Mouse (Mus musculus) CH12.LX (cell line): ENCODE results near the gene Rab33b. TPM values are rescaled to one million over a fixed set of nuclear protein-coding genes. Genes with fewer than 3 reads are reported as not detected.
A peak's percentile ranks its signal among the peaks of the same experiment; 100 is the strongest.

Experiments
- DNase-seq: peaks from one replicate; pipeline ENCODE4 v3.0.0-alpha.2; 2013; ENCODE audit errors: extremely low read depth
- H3K27ac ChIP-seq: 2 replicates; pipeline ENCODE4 v1.5.1; 2012; ENCODE audit warnings: low read depth, mild to moderate bottlenecking, control low read depth, moderate library complexity; ENCODE audit not compliant: insufficient read depth
- H3K27me3 ChIP-seq: replicated peaks from 2 replicates; pipeline ENCODE3; 2012; ENCODE audit warnings: inconsistent platforms
- H3K36me3 ChIP-seq, 2 experiments: replicated peaks in 1 of 2; 2 replicates each; pipeline versions ENCODE3 to v1.6.1; 2012; ENCODE audit warnings: inconsistent platforms in 1 of 2, low read length in 1 of 2, mild to moderate bottlenecking in 1 of 2, mixed read lengths in 1 of 2, moderate library complexity in 1 of 2; ENCODE audit not compliant: control insufficient read depth in 1 of 2, insufficient read depth in 1 of 2
- H3K4me1 ChIP-seq, 2 experiments: 2 replicates each; pipeline ENCODE4 v1.6.1; 2012; ENCODE audit warnings: inconsistent platforms in 1 of 2, moderate library complexity in 1 of 2; ENCODE audit not compliant: insufficient read depth in 2 of 2, control insufficient read depth in 1 of 2
- H3K4me2 ChIP-seq: 2 replicates; pipeline ENCODE4 v1.6.1; 2012; ENCODE audit warnings: low read depth, mild to moderate bottlenecking, control low read depth; ENCODE audit not compliant: poor library complexity, insufficient read depth, severe bottlenecking
- H3K4me3 ChIP-seq, 3 experiments: fragments of 150-350 bp in 1 of 3; sonication (generic) in 1 of 3; replicated peaks in 1 of 3; 2 replicates each; pipeline versions ENCODE3 to v1.5.1; 2011 to 2012; ENCODE audit warnings: low read depth in 2 of 3, low read length in 2 of 3, mild to moderate bottlenecking in 2 of 3, moderate library complexity in 2 of 3, control low read depth in 1 of 3, improper control_type of control experiment in 1 of 3, inconsistent platforms in 1 of 3, mixed read lengths in 1 of 3; ENCODE audit not compliant: poor library complexity in 1 of 3
- H3K79me2 ChIP-seq: replicated peaks from 2 replicates; pipeline ENCODE4 v1.6.1; 2012; ENCODE audit warnings: mild to moderate bottlenecking, moderate library complexity; ENCODE audit not compliant: control insufficient read depth, poor library complexity, insufficient read depth, severe bottlenecking; ENCODE audit errors: extremely low read depth
- H3K9ac ChIP-seq: 2 replicates; pipeline ENCODE4 v1.6.1; 2012; ENCODE audit warnings: low read depth, mild to moderate bottlenecking, control low read depth, moderate library complexity; ENCODE audit not compliant: insufficient read depth
- H3K9me3 ChIP-seq: replicated peaks from 2 replicates; pipeline ENCODE3; 2012; ENCODE audit warnings: low read length, inconsistent platforms, mixed read lengths
- CHD1 ChIP-seq: IDR thresholded peaks from 2 replicates; pipeline ENCODE4 v1.6.1; 2012; ENCODE audit warnings: low read depth, low read length, improper control_type of control experiment, inconsistent platforms
- CHD2 ChIP-seq: IDR thresholded peaks from 2 replicates; pipeline ENCODE4 v1.6.1; 2011; ENCODE audit warnings: low read length, improper control_type of control experiment
- E2F4 ChIP-seq: IDR thresholded peaks from 2 replicates; pipeline ENCODE4 v1.6.1; 2011; ENCODE audit warnings: low read depth, low read length, improper control_type of control experiment; ENCODE audit not compliant: insufficient replicate concordance
- ELF1 ChIP-seq: IDR thresholded peaks from 2 replicates; pipeline ENCODE4 v1.6.1; 2014; ENCODE audit warnings: low read depth, mild to moderate bottlenecking, inconsistent platforms, low read length, improper control_type of control experiment
- ETS1 ChIP-seq: conservative IDR thresholded peaks from 2 replicates; pipeline ENCODE4 v1.6.1; 2012; ENCODE audit warnings: low read depth, mild to moderate bottlenecking, inconsistent platforms, low read length, improper control_type of control experiment, moderate library complexity
- GABPA ChIP-seq: IDR thresholded peaks from 2 replicates; pipeline ENCODE4 v1.6.1; 2012; ENCODE audit warnings: low read depth, low read length, improper control_type of control experiment, inconsistent platforms; ENCODE audit not compliant: insufficient replicate concordance
- IRF4 ChIP-seq: IDR thresholded peaks from 2 replicates; pipeline ENCODE4 v1.6.1; 2014; ENCODE audit warnings: low read depth, mild to moderate bottlenecking, inconsistent platforms, low read length, improper control_type of control experiment
- JUN ChIP-seq: IDR thresholded peaks from 2 replicates; pipeline ENCODE4 v1.6.1; 2011; ENCODE audit warnings: low read depth, mild to moderate bottlenecking, low read length, improper control_type of control experiment, moderate library complexity; ENCODE audit not compliant: insufficient read depth
- JUND ChIP-seq: conservative IDR thresholded peaks from 2 replicates; pipeline ENCODE4 v1.6.1; 2011; ENCODE audit warnings: low read depth, low read length, improper control_type of control experiment
- KAT2A ChIP-seq: IDR thresholded peaks from 2 replicates; pipeline ENCODE4 v1.6.1; 2012; ENCODE audit warnings: low read length, improper control_type of control experiment, inconsistent platforms; ENCODE audit not compliant: insufficient replicate concordance
- MAFK ChIP-seq: IDR thresholded peaks from 2 replicates; pipeline ENCODE4 v1.6.1; 2011; ENCODE audit warnings: low read length, improper control_type of control experiment; ENCODE audit not compliant: insufficient replicate concordance
- MAZ ChIP-seq: IDR thresholded peaks from 2 replicates; pipeline ENCODE4 v1.6.1; 2012; ENCODE audit warnings: low read depth, mild to moderate bottlenecking, inconsistent platforms, low read length, improper control_type of control experiment, moderate library complexity
- MEF2A ChIP-seq: IDR thresholded peaks from 2 replicates; pipeline ENCODE4 v1.6.1; 2014; ENCODE audit warnings: low read depth, mild to moderate bottlenecking, inconsistent platforms, low read length, improper control_type of control experiment, borderline replicate concordance
- MXI1 ChIP-seq: IDR thresholded peaks from 2 replicates; pipeline ENCODE4 v1.6.1; 2011; ENCODE audit warnings: mild to moderate bottlenecking, low read depth, low read length, improper control_type of control experiment
- MYC ChIP-seq: IDR thresholded peaks from 2 replicates; pipeline ENCODE4 v1.6.1; 2011; ENCODE audit warnings: low read depth, mild to moderate bottlenecking, improper control_type of control experiment, low read length
- NELFE ChIP-seq: IDR thresholded peaks from 2 replicates; pipeline ENCODE4 v1.6.1; 2011; ENCODE audit warnings: low read depth, low read length, improper control_type of control experiment
- NRF1 ChIP-seq: IDR thresholded peaks from 2 replicates; pipeline ENCODE4 v1.6.1; 2014; ENCODE audit warnings: low read depth, mild to moderate bottlenecking, inconsistent platforms, low read length, improper control_type of control experiment, moderate library complexity
- POLR2A ChIP-seq: IDR thresholded peaks from 2 replicates; pipeline ENCODE4 v1.6.1; 2011; ENCODE audit warnings: low read depth, mild to moderate bottlenecking, improper control_type of control experiment, low read length
- TCF12 ChIP-seq: IDR thresholded peaks from 2 replicates; pipeline ENCODE4 v1.6.1; 2014; ENCODE audit warnings: low read depth, mild to moderate bottlenecking, inconsistent platforms, low read length, improper control_type of control experiment
- USF1 ChIP-seq: IDR thresholded peaks from 2 replicates; pipeline ENCODE4 v1.6.1; 2014; ENCODE audit warnings: low read depth, mild to moderate bottlenecking, inconsistent platforms, low read length, improper control_type of control experiment
- ZC3H11A ChIP-seq: IDR thresholded peaks from 2 replicates; pipeline ENCODE4 v1.6.1; 2012; ENCODE audit warnings: low read depth, mild to moderate bottlenecking, inconsistent platforms, low read length, improper control_type of control experiment
- ZKSCAN1 ChIP-seq: IDR thresholded peaks from 2 replicates; pipeline ENCODE4 v1.6.1; 2012; ENCODE audit warnings: low read depth, inconsistent platforms, low read length, improper control_type of control experiment, borderline replicate concordance
- dilution Hi-C: fragments of 300-500 bp; cut with MboI; formaldehyde crosslinking; loops from 2 replicates; pipeline ENCODE4 v1.14.3; 2020; ENCODE audit warnings: low sequenced_read_pairs; ENCODE audit not compliant: extremely low pct_unique_long_range_greater_than_20kb, extremely low pct_ligation_motif_present
- in situ Hi-C: fragments of 300-500 bp; cut with MboI; formaldehyde crosslinking; loops from 3 replicates; pipeline ENCODE4 v1.14.3; 2019; ENCODE audit warnings: low sequenced_read_pairs, low pct_ligation_motif_present, low pct_unique_long_range_greater_than_20kb, mixed read lengths
- polyA plus RNA-seq: library from polyadenylated mRNA; unstranded; fragments of >175 nt; gene quantifications from 2 replicates; pipeline ENCODE4 v1.2.1, GENCODE M21; 2012; ENCODE audit warnings: low read depth; ENCODE audit not compliant: insufficient read length
- total RNA-seq, 2 experiments: library from RNA; depleted of rRNA; stranded (reverse); fragments of 300-350 nt in 1 of 2; fragments of >200 nt in 1 of 2; gene quantifications; 2 replicates each; pipeline ENCODE4 v1.2.3; 2012 to 2014

The Rab33b gene
- total and polyA plus RNA-seq, 3 experiments = 4.8 to 9.9 (median 7.0) TPM

- H3K27me3 ChIP-seq = no peaks in the 10 kb centered on the region
- H3K4me1 ChIP-seq = peaks cover 7 to 49% of the 10 kb centered on the region in 2 experiments
- TF ChIP-seq MAZ (no peak), MXI1 (no peak), POLR2A (no peak), CHD2 (peak; percentile 72; the same call in 1 of the 2 replicates), ZC3H11A (no peak)
- H3K36me3 ChIP-seq = peaks cover 43 to 71% of the 10 kb centered on the region in 2 experiments
- H3K9ac ChIP-seq = no peak overlapping the region
- in situ Hi-C loops (no loop called here), dilution Hi-C loops (no loop called here)
- H3K9me3 ChIP-seq = no peaks in the 10 kb centered on the region
- DNase-seq = peak; percentile 34
- H3K4me3 ChIP-seq = no peak overlapping the region
- H3K4me2 ChIP-seq = 0 out of 2 replicates have a peak overlapping the region, but pooled peaks have one; percentile 10
- H3K27ac ChIP-seq = peak overlapping the region; percentile 73
- H3K79me2 ChIP-seq = no peaks in the 10 kb centered on the region
These were observed 34.4 kb downstream of the Rab33b start for GRCm38 (mm10) chr3:51517878-51518762.

- H3K27ac ChIP-seq = peak overlapping the region; percentile 73
- H3K36me3 ChIP-seq = peaks cover 49 to 76% of the 10 kb centered on the region in 2 experiments
- H3K4me3 ChIP-seq = no peak overlapping the region
- peaks cover 7 to 49% of the 10 kb centered on the region in 2 experiments for H3K4me1 ChIP-seq
- dilution Hi-C loops (no loop called here), in situ Hi-C loops (no loop called here)
- no peaks in the 10 kb centered on the region for H3K27me3 ChIP-seq
- TF ChIP-seq POLR2A (no peak), MYC (no peak), USF1 (no peak), TCF12 (no peak), E2F4 (no peak), JUND (no peak), ZC3H11A (no peak), IRF4 (no peak), CHD1 (no peak), KAT2A (no peak), MAZ (no peak), GABPA (no peak), ZKSCAN1 (no peak), MAFK (no peak), ELF1 (no peak), ETS1 (no peak), NELFE (no peak), JUN (no peak), NRF1 (no peak), MEF2A (no peak)
- no peaks in the 10 kb centered on the region for H3K9me3 ChIP-seq
- no peaks in the 10 kb centered on the region for H3K79me2 ChIP-seq
- no peak for DNase-seq
- H3K4me2 ChIP-seq = no peak overlapping the region
- H3K9ac ChIP-seq = no peak overlapping the region
These were observed 35.0 kb downstream of the Rab33b start for GRCm38 (mm10) chr3:51518763-51519121.
